Mouse (Mus musculus) hindbrain, embryonic 14.5 days (tissue): ENCODE measurements at regions not wholly inside any gene's neighbourhood (a gene's known extent, or its start where the extent isn't known, plus 50 kb on each side); places are given as distances from the start of the nearest gene placed in this dataset.

Experiments used
- ATAC-seq: fragments of 200-750 bp; cut with Nextera tagmentation; 2 replicates; pipeline ENCODE4 v1.8.0; 2017; ENCODE audit warnings: moderate number of reproducible peaks, mild to moderate bottlenecking, moderate TSS enrichment, moderate library complexity; ENCODE audit not compliant: low FRiP score
- DNase-seq: peaks from one replicate; pipeline ENCODE4 v3.0.0-alpha.2; 2015; ENCODE audit warnings: low spot score
- H3K27ac ChIP-seq: fragments of 300-500 bp; sonication (generic); 2 replicates; pipeline ENCODE4 v1.5.1; 2014; ENCODE audit warnings: mild to moderate bottlenecking, moderate library complexity
- H3K27me3 ChIP-seq: fragments of 300-500 bp; sonication (generic); 2 replicates; pipeline ENCODE4 v1.6.1; 2014; ENCODE audit warnings: mild to moderate bottlenecking, low read length, mixed read lengths; ENCODE audit not compliant: control insufficient read depth, insufficient read depth
- H3K36me3 ChIP-seq: fragments of 300-500 bp; sonication (generic); replicated peaks from 2 replicates; pipeline ENCODE4 v1.6.1; 2014; ENCODE audit not compliant: control insufficient read depth, insufficient read depth
- H3K4me1 ChIP-seq: fragments of 300-500 bp; sonication (generic); replicated peaks from 2 replicates; pipeline ENCODE4 v1.6.1; 2014; ENCODE audit warnings: antibody characterized with exemption, low read length, mixed read lengths; ENCODE audit not compliant: control insufficient read depth, insufficient read depth
- H3K4me2 ChIP-seq: fragments of 300-500 bp; sonication (generic); replicated peaks from 2 replicates; pipeline ENCODE4 v1.6.1; 2014; ENCODE audit warnings: mild to moderate bottlenecking, moderate library complexity
- H3K4me3 ChIP-seq: fragments of 300-500 bp; sonication (generic); replicated peaks from 2 replicates; pipeline ENCODE4 v1.5.1; 2014; ENCODE audit warnings: mild to moderate bottlenecking, low read length
- H3K9ac ChIP-seq: fragments of 300-500 bp; sonication (generic); 2 replicates; pipeline ENCODE4 v1.6.1; 2014
- H3K9me3 ChIP-seq: fragments of 300-500 bp; sonication (generic); 2 replicates; pipeline ENCODE4 v1.6.1; 2016; ENCODE audit warnings: low read length; ENCODE audit not compliant: control insufficient read depth
- WGBS: fragments of 180-500 bp; shearing (Covaris S2); extraction: QIAGEN DNeasy Blood & Tissue Kit; methylation state at CpG from one replicate; pipeline ENCODE4 v1.1.7; 2014; 5-methylcytosine and 5-hydroxymethylcytosine counted together

DNA sequence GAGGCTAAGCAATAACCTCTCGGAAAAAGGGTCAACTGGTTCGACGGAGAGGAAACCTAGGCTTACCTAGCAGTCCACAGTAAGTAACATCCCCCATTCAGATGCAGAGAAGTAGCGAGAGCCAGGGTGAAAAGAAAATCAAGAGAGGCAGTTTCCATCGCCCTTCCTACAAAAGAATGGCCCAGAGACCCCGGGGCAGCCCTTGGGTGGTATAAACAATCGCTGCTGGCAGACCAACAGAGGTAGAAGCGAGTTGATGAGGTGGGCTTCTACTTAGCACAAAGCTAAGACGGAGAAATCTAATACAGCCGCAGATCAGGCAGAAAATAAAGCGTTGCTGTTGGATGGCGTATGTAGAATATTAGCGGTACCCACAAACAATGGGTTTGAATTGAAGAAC is 57.8 kb upstream of the Arl15 start:
- Histone ChIP-seq H3K27me3 (no peaks in the 10 kb centered on the region), H3K4me2 (no peak overlapping the region), H3K27ac (no peak overlapping the region), H3K9me3 (no peaks in the 10 kb centered on the region), H3K4me1 (peaks cover 10% of the 10 kb centered on the region; the same call in 1 of the 2 replicates), H3K9ac (no peak overlapping the region), H3K36me3 (no peaks in the 10 kb centered on the region), H3K4me3 (no peak overlapping the region)
- DNase-seq (no peak), ATAC-seq (no peak)
- WGBS: 68% methylated on average over 13 of the region's 13 CpGs

DNA sequence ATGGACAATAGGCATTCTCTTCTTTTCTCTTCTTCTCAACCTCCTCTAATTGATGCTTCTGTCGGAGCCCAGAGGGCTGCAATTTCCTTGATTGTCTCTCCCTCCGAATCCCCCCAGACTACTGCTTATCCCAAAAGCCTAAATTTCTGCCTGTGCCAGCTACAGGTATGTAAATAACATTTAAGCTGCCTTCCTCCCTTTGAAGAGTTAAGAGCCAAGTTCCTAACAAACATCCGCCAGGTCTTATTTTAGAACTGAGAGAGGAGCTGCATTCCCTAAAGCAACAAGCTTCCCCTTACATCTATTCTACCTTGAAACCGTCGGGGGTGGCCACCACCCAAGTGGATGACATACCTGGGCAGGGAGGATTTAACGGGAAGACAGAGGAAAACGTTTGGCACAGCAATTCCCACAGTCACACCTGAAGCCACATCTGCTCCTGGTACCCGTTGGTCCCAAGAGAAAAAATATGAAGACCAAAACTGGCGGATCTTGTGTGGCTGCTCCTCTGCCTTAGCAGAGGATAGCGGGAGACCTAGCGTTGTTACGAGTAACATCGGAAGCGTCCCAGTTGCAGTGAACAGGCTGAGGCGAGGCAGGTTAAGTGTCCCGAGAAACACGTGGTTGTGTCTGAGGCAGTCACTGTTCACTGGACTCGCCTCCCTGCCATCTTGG is 58.6 kb upstream of the Arl15 start:
- Histone ChIP-seq H3K9me3 (no peaks in the 10 kb centered on the region), H3K36me3 (no peaks in the 10 kb centered on the region), H3K4me2 (no peak overlapping the region), H3K4me3 (no peak overlapping the region), H3K27ac (no peak overlapping the region), H3K4me1 (peaks cover 13% of the 10 kb centered on the region; the same call in 1 of the 2 replicates), H3K9ac (no peak overlapping the region), H3K27me3 (no peaks in the 10 kb centered on the region)
- ATAC-seq (no peak), DNase-seq (peak; percentile 24)
- WGBS: 51% methylated on average over 18 of the region's 18 CpGs

DNA sequence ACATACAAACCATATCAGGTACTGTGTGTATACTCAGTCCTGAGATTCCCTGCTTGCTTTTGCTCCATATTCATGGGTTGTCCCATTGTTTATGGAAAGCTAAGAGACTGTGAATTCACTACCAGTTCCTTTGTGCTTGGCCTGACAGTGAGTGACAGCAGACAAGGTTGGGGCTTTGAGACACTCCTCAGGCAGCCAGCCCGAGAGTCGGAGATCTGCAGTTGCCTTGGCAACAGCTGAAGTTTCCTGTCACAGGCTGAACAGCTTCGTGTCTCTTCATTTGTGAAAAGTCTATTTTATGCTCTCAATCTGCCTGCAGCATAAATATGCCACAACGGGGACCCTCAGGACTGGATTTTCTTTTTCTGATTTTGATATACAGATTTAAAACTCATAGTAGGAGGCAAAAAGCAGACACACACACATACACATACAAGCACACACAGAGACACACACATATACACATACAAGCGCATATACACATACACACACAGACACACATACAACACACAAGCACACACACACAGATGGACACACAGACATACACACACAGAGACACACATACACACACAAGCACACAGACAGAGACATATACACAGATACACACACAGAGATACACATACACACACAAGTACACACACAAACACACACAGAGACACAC is 60.0 kb upstream of the Arl15 start:
- Histone ChIP-seq H3K27me3 (no peaks in the 10 kb centered on the region), H3K4me2 (no peak overlapping the region), H3K4me1 (peaks cover 17% of the 10 kb centered on the region; the same call in 1 of the 2 replicates), H3K4me3 (no peak overlapping the region), H3K27ac (peak overlapping the region; percentile 74), H3K9ac (peak overlapping the region; percentile 5; the same call in 1 of the 2 replicates), H3K36me3 (no peaks in the 10 kb centered on the region), H3K9me3 (no peaks in the 10 kb centered on the region)
- DNase-seq: peak; percentile 75
- ATAC-seq: peak; percentile 94
- 14% methylated on average over 5 of the region's 5 CpGs for WGBS

DNA sequence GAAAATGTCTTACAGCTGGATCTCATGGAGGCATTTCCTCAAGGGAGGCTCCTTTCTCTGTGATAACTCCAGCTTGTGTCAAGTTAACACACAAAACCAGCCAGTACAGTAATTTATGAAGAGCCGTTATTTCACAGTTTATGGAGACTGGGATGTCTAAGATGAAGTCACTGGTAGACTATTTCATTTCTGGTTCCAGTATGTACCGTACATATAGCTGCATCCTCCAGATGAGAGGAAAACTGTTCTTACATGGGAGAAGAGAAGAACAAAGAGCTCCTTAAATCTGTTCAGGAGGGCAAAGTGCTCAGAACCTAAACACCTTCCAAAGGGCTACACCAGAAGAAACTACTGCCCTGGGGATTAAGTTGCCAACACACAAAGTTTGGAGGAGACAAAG is 60.6 kb upstream of the Arl15 start:
- H3K36me3 ChIP-seq: no peaks in the 10 kb centered on the region
- H3K9ac ChIP-seq: peak overlapping the region; percentile 5; the same call in 1 of the 2 replicates
- H3K4me3 ChIP-seq: no peak overlapping the region
- ATAC-seq (peak; percentile 5; the same call in 1 of the 2 replicates), DNase-seq (no peak)
- peaks cover 17% of the 10 kb centered on the region; the same call in 1 of the 2 replicates for H3K4me1 ChIP-seq
- 50% methylated on average over 2 of the region's 2 CpGs for WGBS
- H3K27ac ChIP-seq: peak overlapping the region; percentile 74
- H3K9me3 ChIP-seq: no peaks in the 10 kb centered on the region
- H3K4me2 ChIP-seq: no peak overlapping the region
- H3K27me3 ChIP-seq: no peaks in the 10 kb centered on the region

DNA sequence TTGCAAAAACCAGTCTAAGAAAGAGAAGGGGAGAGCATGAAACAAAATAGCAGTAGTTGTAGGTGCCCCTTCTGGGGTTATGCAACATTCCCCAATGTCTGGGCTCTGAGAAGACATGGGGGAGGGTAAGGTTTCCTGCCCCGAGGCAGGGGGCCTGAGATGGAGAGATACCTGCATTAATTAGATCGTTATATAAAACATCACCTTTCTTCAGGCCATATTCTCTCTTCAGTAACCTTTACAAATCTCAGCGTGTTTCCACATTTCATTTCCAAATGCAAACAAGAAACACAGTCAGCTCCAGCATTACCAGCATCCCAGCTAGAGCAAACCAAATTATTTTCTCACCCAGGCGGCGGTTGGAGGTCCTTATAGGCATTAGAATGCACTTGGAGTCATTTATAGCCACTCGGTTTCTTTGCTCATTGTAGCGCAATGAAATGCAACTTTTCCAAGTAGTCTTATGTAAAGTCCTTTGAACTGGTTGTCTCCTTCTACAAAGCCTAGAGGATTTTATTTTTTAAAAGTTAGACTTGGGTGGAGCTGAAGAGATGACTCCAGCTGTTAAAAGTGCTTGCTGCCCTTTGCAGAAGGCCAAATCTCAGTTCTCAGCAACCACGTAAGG is 63.4 kb upstream of the Arl15 start:
- no peaks in the 10 kb centered on the region for H3K36me3 ChIP-seq
- no peak overlapping the region for H3K4me3 ChIP-seq
- 34% methylated on average over 8 of the region's 8 CpGs for WGBS
- H3K27ac ChIP-seq: no peak overlapping the region
- no peak overlapping the region for H3K9ac ChIP-seq
- ATAC-seq (no peak), DNase-seq (no peak)
- peaks cover 25% of the 10 kb centered on the region; the same call in 1 of the 2 replicates for H3K4me1 ChIP-seq
- no peaks in the 10 kb centered on the region for H3K27me3 ChIP-seq
- H3K9me3 ChIP-seq: no peaks in the 10 kb centered on the region
- H3K4me2 ChIP-seq: no peak overlapping the region

DNA sequence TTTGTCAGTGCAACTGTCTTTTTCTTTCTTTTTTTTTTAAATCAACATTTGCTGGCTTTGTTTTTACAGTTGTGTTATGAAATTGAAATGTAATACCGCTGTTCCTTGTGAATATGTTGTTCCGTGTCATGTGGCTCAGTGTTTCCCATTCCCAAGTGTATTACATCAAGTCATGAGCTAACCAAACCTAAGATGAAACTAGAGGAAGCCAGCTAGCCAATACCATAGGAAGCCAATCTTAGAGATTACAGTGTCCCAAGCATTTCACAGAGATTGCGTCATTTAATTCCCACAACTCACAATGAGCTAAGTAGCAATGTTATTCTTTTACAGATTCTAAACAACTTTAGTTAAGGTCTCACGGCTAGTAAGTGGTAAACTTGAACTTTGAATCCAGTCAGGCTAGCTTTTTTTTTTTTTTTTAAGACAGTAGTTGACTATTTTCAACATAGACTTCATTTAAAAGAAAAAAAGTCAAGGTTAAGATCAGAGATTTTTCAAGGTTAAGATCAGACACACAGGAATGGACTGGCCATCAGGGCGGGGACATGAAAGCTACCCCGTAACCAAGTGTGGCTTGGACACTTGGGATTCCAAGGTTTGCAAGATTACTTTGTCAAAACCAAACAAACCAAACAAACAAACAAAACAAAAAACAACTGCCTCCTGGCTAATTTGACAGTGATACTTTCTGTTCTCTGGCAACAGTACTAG is 64.1 kb upstream of the Arl15 start:
- no peak for ATAC-seq
- 86% methylated on average over 6 of the region's 6 CpGs for WGBS
- Histone ChIP-seq H3K27me3 (no peaks in the 10 kb centered on the region), H3K4me2 (no peak overlapping the region), H3K9me3 (no peaks in the 10 kb centered on the region), H3K4me3 (no peak overlapping the region), H3K9ac (no peak overlapping the region), H3K4me1 (peaks cover 29% of the 10 kb centered on the region; the same call in 1 of the 2 replicates), H3K27ac (no peak overlapping the region), H3K36me3 (no peaks in the 10 kb centered on the region)
- no peak for DNase-seq

DNA sequence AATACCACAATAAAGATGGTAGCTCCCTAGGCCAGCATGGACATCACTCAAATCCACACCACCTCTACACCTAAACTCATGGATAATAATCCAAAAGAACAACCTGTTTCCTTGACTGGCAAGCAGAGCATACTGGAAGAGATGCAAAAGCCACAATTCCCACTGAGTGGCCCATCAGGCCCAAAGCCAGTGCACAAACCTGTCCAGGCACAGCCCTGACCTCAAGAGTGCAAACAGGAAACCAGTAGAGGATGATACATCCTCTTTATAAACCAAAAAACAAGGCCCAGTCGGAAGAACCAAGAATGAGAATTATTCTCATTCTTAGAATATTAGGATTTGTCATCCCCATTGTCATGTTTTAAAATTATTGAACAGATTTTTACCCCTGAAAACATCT is 64.7 kb upstream of the Arl15 start:
- Histone ChIP-seq H3K4me3 (no peak overlapping the region), H3K4me1 (peaks cover 26% of the 10 kb centered on the region; the same call in 1 of the 2 replicates), H3K4me2 (no peak overlapping the region), H3K27ac (no peak overlapping the region), H3K27me3 (no peaks in the 10 kb centered on the region), H3K36me3 (no peaks in the 10 kb centered on the region), H3K9ac (no peak overlapping the region), H3K9me3 (no peaks in the 10 kb centered on the region)
- 94% methylated on average over 1 of the region's 1 CpGs for WGBS
- DNase-seq: no peak
- ATAC-seq: no peak

DNA sequence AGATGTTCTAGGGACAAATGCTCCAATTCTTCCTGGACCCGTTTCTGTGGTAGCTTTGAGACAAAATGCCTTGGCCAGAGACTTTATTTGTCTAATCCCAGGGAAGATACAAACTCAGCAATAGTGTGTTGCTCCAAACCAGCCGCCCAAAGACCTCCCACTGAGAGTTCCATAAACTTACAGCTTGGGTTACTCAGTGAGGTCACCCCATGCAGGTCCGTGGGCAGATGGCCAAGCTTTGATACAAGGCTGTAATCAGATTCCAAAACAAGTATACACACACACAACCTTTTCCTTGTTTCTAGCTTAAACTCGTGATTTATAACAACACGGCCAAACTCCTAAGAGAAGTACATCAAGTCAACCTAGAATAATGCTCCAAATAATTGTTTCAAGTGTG is 64.6 kb upstream of the Hspb3 start:
- ATAC-seq: no peak
- Histone ChIP-seq H3K9me3 (no peaks in the 10 kb centered on the region), H3K27ac (no peak overlapping the region), H3K4me2 (no peak overlapping the region), H3K36me3 (no peaks in the 10 kb centered on the region), H3K9ac (no peak overlapping the region), H3K4me1 (peaks cover 18% of the 10 kb centered on the region; the same call in 1 of the 2 replicates), H3K27me3 (no peaks in the 10 kb centered on the region), H3K4me3 (no peak overlapping the region)
- WGBS: 47% methylated on average over 5 of the region's 5 CpGs
- DNase-seq: no peak
